Comparison of ENCODE assay signal across 8 mouse cellular contexts in genomic region chr7:48928364-48928763, GRCm38 (mm10). TPM values are rescaled to one million over a fixed set of nuclear protein-coding genes. Genes with fewer than 3 reads are reported as not detected.
DNase-seq lines count a peak whose midpoint lies in the region; ATAC-seq and TF ChIP-seq lines count a peak whose summit lies in the region.
"Had no signal": no experiment of that assay in that cellular context is flagged by ENCODE, and none has a peak within 500 bp of the region (broad histone marks: within the 10 kb centered on the region; RNA-seq: fewer than 3 reads in every experiment).

No protein-coding gene starts in this region.

- no peak overlapping the region for H3K9ac ChIP-seq in CH12.LX (ENCODE audit: insufficient read depth, low read depth)
- H3K9ac ChIP-seq: hindbrain, embryonic 15.5 days had no signal

- dilution Hi-C loops in CH12.LX (cut with MboI; ENCODE audit: extremely low pct_ligation_motif_present, extremely low pct_unique_long_range_greater_than_20kb, low sequenced_read_pairs) = no loop called here

- H3K9me3 ChIP-seq in CH12.LX (replicated peaks; ENCODE audit: low read length) = no peaks in the 10 kb centered on the region
- H3K9me3 ChIP-seq: hindbrain, embryonic 15.5 days had no signal

- in situ Hi-C loops in CH12.LX (cut with MboI; ENCODE audit: low pct_ligation_motif_present, low pct_unique_long_range_greater_than_20kb, low sequenced_read_pairs) = loop anchor here (5.0 kb wide), 1 partner anchor 41 kb away; no protein-coding TSS in a partner anchor

- intact Hi-C loops in heart, postnatal 14 days (cut with DNase I) = loop anchor here (2.0 kb wide), 2 partner anchors 138 to 192 kb away; no protein-coding TSS in a partner anchor

- H3K79me2 ChIP-seq in CH12.LX (replicated peaks; ENCODE audit: control insufficient read depth, extremely low read depth, insufficient read depth, poor library complexity, severe bottlenecking) = no peaks in the 10 kb centered on the region

- TF ChIP-seq EP300 in CH12.LX (IDR thresholded peaks at IDR 0.05; ENCODE audit: low read length) = no peak

- TF ChIP-seq CTCF in CH12.LX (conservative IDR thresholded peaks at IDR 0.05 in 1 of 2, IDR thresholded peaks at IDR 0.05 in 1 of 2; ENCODE audit: low read depth in 2 of 2, low read length in 2 of 2) = peak; percentile 35 to 65; a peak in 2 of 4 replicates
- peak; percentile 62 for TF ChIP-seq CTCF in cortical plate, adult 2 months (IDR thresholded peaks at IDR 0.05; ENCODE audit: extremely low read depth, insufficient read depth, low read length)

- H3K27ac ChIP-seq in CH12.LX (ENCODE audit: insufficient read depth, low read depth) = no peak overlapping the region
- H3K27ac ChIP-seq in cortical plate, adult 2 months (ENCODE audit: insufficient read depth, low read length) = no peak overlapping the region
- H3K27ac ChIP-seq: hindbrain, embryonic 15.5 days had no signal

- peak; percentile 27 for DNase-seq in CH12.LX (ENCODE audit: extremely low read depth)
- peak; percentile 13 for DNase-seq in adipocyte (ENCODE audit: low spot score)
- peak; percentile 69 to 83 for DNase-seq in heart, postnatal 14 days
- peak; percentile 52 to 82 for DNase-seq in layer of hippocampus, postnatal 25 days (ENCODE audit: extremely low spot score in 1 of 2, low spot score in 1 of 2)
- DNase-seq in right cerebral cortex, postnatal 25 days = peak; percentile 59

- ATAC-seq in megakaryocyte progenitor cell, adult 5-6 weeks (replicated peaks; ENCODE audit: poor library complexity) = peak; percentile 93

- no peak overlapping the region for H3K4me3 ChIP-seq in CH12.LX (replicated peaks in 1 of 3; ENCODE audit: low read depth in 2 of 3, low read length in 2 of 3, poor library complexity in 1 of 3)
- H3K4me3 ChIP-seq in cortical plate, adult 2 months (ENCODE audit: insufficient read depth, low read length) = no peak overlapping the region
- H3K4me3 ChIP-seq: hindbrain, embryonic 15.5 days had no signal

- peaks cover 8 to 9% of the 10 kb centered on the region in 2 experiments; a peak in 3 of 4 replicates for H3K4me1 ChIP-seq in CH12.LX (ENCODE audit: control insufficient read depth in 1 of 2, insufficient read depth in 2 of 2)
- no peaks in the 10 kb centered on the region for H3K4me1 ChIP-seq in cortical plate, adult 2 months (ENCODE audit: control insufficient read depth, insufficient read depth, low read length)
- H3K4me1 ChIP-seq: hindbrain, embryonic 15.5 days had no signal

- peak; percentile 41 for TF ChIP-seq RAD21 in CH12.LX (IDR thresholded peaks at IDR 0.05; ENCODE audit: low read depth, low read length)

- TF ChIP-seq POLR2A in CH12.LX (IDR thresholded peaks at IDR 0.05; ENCODE audit: low read depth, low read length) = no peak
- no peak for TF ChIP-seq POLR2A in cortical plate, adult 2 months (IDR thresholded peaks at IDR 0.05; ENCODE audit: extremely low read depth, insufficient read depth, low read length)

- H3K27me3 ChIP-seq in CH12.LX (replicated peaks) = peaks cover 16% of the 10 kb centered on the region
- H3K27me3 ChIP-seq: hindbrain, embryonic 15.5 days had no signal

- H3K4me2 ChIP-seq in CH12.LX (ENCODE audit: insufficient read depth, low read depth, poor library complexity, severe bottlenecking) = no peak overlapping the region
- H3K4me2 ChIP-seq: hindbrain, embryonic 15.5 days had no signal

- H3K36me3 ChIP-seq in CH12.LX (replicated peaks in 1 of 2; ENCODE audit: control insufficient read depth in 1 of 2, insufficient read depth in 1 of 2, low read length in 1 of 2) = no peaks in the 10 kb centered on the region
- H3K36me3 ChIP-seq: hindbrain, embryonic 15.5 days had no signal

TF ChIP-seq in CH12.LX, 34 proteins besides CTCF, POLR2A, EP300 and RAD21:
- TF ChIP-seq SMC3 (IDR thresholded peaks at IDR 0.05; ENCODE audit: low read depth, low read length) (peak; percentile 58), USF2 (conservative IDR thresholded peaks at IDR 0.05; ENCODE audit: low read depth, low read length) (no peak)

RNA-seq across cellular contexts. Expression of gene Nav2, which starts 19.8 kb away (rescaled TPM):
- under 0.01 TPM in 1 of 2 replicates, not detected in the other for total RNA-seq in CH12.LX (2012; rRNA removed)
- total RNA-seq in CH12.LX (2014; rRNA removed) = not detected in 2 replicates
- polyA plus RNA-seq in CH12.LX (2012; ENCODE audit: insufficient read length, low read depth) = 0.16 TPM in 1 of 2 replicates, not detected in the other
- polyA plus RNA-seq in cortical plate, adult 2 months (2012; rRNA removed) = 37.0 and 38.5 TPM in 2 replicates
- total RNA-seq in heart, postnatal 14 days (2021) = 10 to 100 TPM; 60.0 to 64.1 TPM
- 100 to 1,000 TPM in 1 of 2 experiments, 10 to 100 TPM in 1; 56.4 to 101 TPM for total RNA-seq in layer of hippocampus, postnatal 25 days (2021)
- total RNA-seq in megakaryocyte progenitor cell, adult 5-6 weeks (2015) = 21.7 and 27.0 TPM in 2 replicates
- 16.4 TPM in 2 replicates for total RNA-seq in megakaryocyte progenitor cell, adult 5-6 weeks (2017)

RNA-seq across cellular contexts. Expression of gene E2f8, which starts 47.0 kb away (rescaled TPM):
- total RNA-seq in CH12.LX (2012; rRNA removed) (3.8 and 5.3 TPM in 2 replicates), CH12.LX (2014; rRNA removed) (2.4 and 2.6 TPM in 2 replicates)
- polyA plus RNA-seq in CH12.LX (2012; ENCODE audit: insufficient read length, low read depth) = 14.1 and 17.1 TPM in 2 replicates
- polyA plus RNA-seq in cortical plate, adult 2 months (2012; rRNA removed) = 0.34 and 0.44 TPM in 2 replicates
- 1 to 10 TPM; 1.8 to 3.3 TPM for total RNA-seq in heart, postnatal 14 days (2021)
- under 1 TPM; 0.59 TPM for total RNA-seq in layer of hippocampus, postnatal 25 days (2021)
- total RNA-seq in megakaryocyte progenitor cell, adult 5-6 weeks (2015) = 107 and 115 TPM in 2 replicates
- total RNA-seq in megakaryocyte progenitor cell, adult 5-6 weeks (2017) = 29.3 and 30.6 TPM in 2 replicates

Comparison
In these comparisons a context has a peak if more than half of its experiments do, and no peak if none do; other contexts are left out.
1. DNase-seq: peak in every context shown above with its lines; median percentile 76 in heart, postnatal 14 days; 67 in layer of hippocampus, postnatal 25 days; 59 in right cerebral cortex, postnatal 25 days; 27 in CH12.LX; 13 in adipocyte.
2. RNA of gene Nav2, which starts 19.8 kb away (total RNA-seq): 56.4 to 101 TPM in layer of hippocampus, postnatal 25 days, 60.0 to 64.1 TPM in heart, postnatal 14 days and 16.4 to 27.0 TPM in megakaryocyte progenitor cell, adult 5-6 weeks; under 0.01 TPM in CH12.LX; every median in the first group is over 10 times any median in the second.
3. RNA of gene E2f8, which starts 47.0 kb away (total RNA-seq): 29.3 to 115 TPM in megakaryocyte progenitor cell, adult 5-6 weeks; 2.4 to 5.3 TPM in CH12.LX, 1.8 to 3.3 TPM in heart, postnatal 14 days and 0.59 TPM in layer of hippocampus, postnatal 25 days; every median in the first group is over 4 times any median in the second.